Mouse (Mus musculus): ENCODE results near the gene Ephx1. TPM values are rescaled to one million over a fixed set of nuclear protein-coding genes. Genes with fewer than 3 reads are reported as not detected.
"Not testable (repeated sequence)": the region's sequence is repeated elsewhere in the genome, so short reads cannot be mapped to it uniquely, and the experiment has no call there.

Ephx1 gene
- total RNA-seq, 2 experiments from 2014 or later, result 9.0 to 9.9 TPM

- intact Hi-C loops (cut with DNase I), result no loop called here
- peak; percentile 69 for DNase-seq
These were observed 5.8 kb downstream of the Ephx1 start for GRCm38 (mm10) chr1:181014731-181015500.

- intact Hi-C loops (cut with DNase I), result no loop called here
- DNase-seq, result no peak
These were observed 7.3 kb downstream of the Ephx1 start for GRCm38 (mm10) chr1:181013446-181013845.

- intact Hi-C loops (cut with DNase I), result no loop called here
- no peak for DNase-seq
These were observed 8.3 kb downstream of the Ephx1 start for GRCm38 (mm10) chr1:181012416-181012815.

- DNase-seq, result no peak
- intact Hi-C loops (cut with DNase I), result no loop called here
These were observed 9.1 kb downstream of the Ephx1 start for GRCm38 (mm10) chr1:181011601-181012000.

- no peak for DNase-seq
- intact Hi-C loops (cut with DNase I), result no loop called here
These were observed 10.4 kb downstream of the Ephx1 start for GRCm38 (mm10) chr1:181010171-181010932.

- intact Hi-C loops (cut with DNase I), result no loop called here
- peak; percentile 54 for DNase-seq
These were observed 10.9 kb downstream of the Ephx1 start for GRCm38 (mm10) chr1:181009754-181010153.

- DNase-seq, result no peak
- intact Hi-C loops (cut with DNase I), result no loop called here
These were observed 11.6 kb downstream of the Ephx1 start for GRCm38 (mm10) chr1:181009011-181009590.

- DNase-seq, result no peak
- intact Hi-C loops (cut with DNase I), result no loop called here
These were observed 12.4 kb downstream of the Ephx1 start for GRCm38 (mm10) chr1:181008266-181008665.

GRCm38 (mm10) chr1:181007831-181008230 is 12.9 kb downstream of the Ephx1 start:
- no peak for DNase-seq

GRCm38 (mm10) chr1:181005331-181005730 is 15.4 kb downstream of the Ephx1 start:
- intact Hi-C loops (cut with DNase I), result no loop called here
- no peak for DNase-seq

More at GRCm38 (mm10) chr1:181007831-181008230, 12.9 kb downstream of the Ephx1 start:
- intact Hi-C loops (cut with DNase I), result no loop called here

GRCm38 (mm10) chr1:181003790-181004189 is 16.9 kb downstream of the Ephx1 start:
- DNase-seq, result no peak
- intact Hi-C loops (cut with DNase I), result no loop called here

GRCm38 (mm10) chr1:181001621-181002020 is 19.1 kb downstream of the Ephx1 start:
- DNase-seq, result no peak
- intact Hi-C loops (cut with DNase I), result no loop called here

GRCm38 (mm10) chr1:181001217-181001616 is 19.5 kb downstream of the Ephx1 start:
- intact Hi-C loops (cut with DNase I), result no loop called here

GRCm38 (mm10) chr1:181000501-181001092 is 20.1 kb downstream of the Ephx1 start:
- DNase-seq, result no peak

More at GRCm38 (mm10) chr1:181001217-181001616, 19.5 kb downstream of the Ephx1 start:
- DNase-seq, result no peak

GRCm38 (mm10) chr1:180992142-180992541 is 28.6 kb downstream of the Ephx1 start:
- peak; percentile 23 for DNase-seq
- intact Hi-C loops (cut with DNase I), result loop anchor here (5.0 kb wide), 2 partner anchors 50 to 95 kb away; no protein-coding TSS in a partner anchor

More at GRCm38 (mm10) chr1:181000501-181001092, 20.1 kb downstream of the Ephx1 start:
- intact Hi-C loops (cut with DNase I), result no loop called here

GRCm38 (mm10) chr1:180990671-180991070 is 30.0 kb downstream of the Ephx1 start:
- intact Hi-C loops (cut with DNase I), result loop anchor here (5.0 kb wide), 2 partner anchors 52 to 97 kb away; no protein-coding TSS in a partner anchor
- no peak for DNase-seq

- intact Hi-C loops (cut with DNase I), result loop anchor here (5.0 kb wide), 1 partner anchor 85 kb away; the partner anchor contains the start of gene Pycr2
- peak; percentile 84 for DNase-seq
These were observed 32.9 kb downstream of the Ephx1 start for GRCm38 (mm10) chr1:180987759-180988158.

GRCm38 (mm10) chr1:180986701-180987100 is 34.0 kb downstream of the Ephx1 start:
- no peak for DNase-seq
- intact Hi-C loops (cut with DNase I), result loop anchor here (5.0 kb wide), 1 partner anchor 84 kb away; the partner anchor contains the start of gene Pycr2

GRCm38 (mm10) chr1:180981298-180982046 is 39.2 kb downstream of the Ephx1 start:
- DNase-seq; intact Hi-C loops (cut with DNase I): not testable (repeated sequence)

GRCm38 (mm10) chr1:180980464-180980863 is 40.2 kb downstream of the Ephx1 start:
- no peak for DNase-seq
- intact Hi-C loops (cut with DNase I), result no loop called here

Measured in left cerebral cortex, postnatal 4 days (tissue).